Mouse (Mus musculus): ENCODE data around the gene Phactr2.

DNA sequence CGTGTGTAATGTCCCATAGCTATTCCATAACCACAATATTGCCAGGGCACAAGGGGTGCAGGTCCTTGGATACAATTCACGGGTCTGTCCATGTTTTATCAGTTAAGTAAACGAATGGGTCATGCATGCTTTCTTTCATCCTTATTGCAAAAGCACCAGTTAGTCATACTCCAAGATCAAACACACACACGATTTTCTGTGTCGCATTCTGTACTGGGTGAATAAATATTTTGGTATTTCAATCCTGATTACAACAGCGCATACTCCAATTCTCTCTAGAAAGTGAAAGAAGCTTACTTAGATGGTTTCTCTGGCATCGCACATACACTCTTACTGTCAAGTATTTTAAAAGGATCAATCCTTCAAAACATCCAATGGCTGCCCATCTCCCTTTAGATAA is 203.9 kb downstream of the Phactr2 start:
- TF ChIP-seq POLR2A (IDR thresholded peaks at IDR 0.05; ENCODE audit: borderline replicate concordance, extremely low read depth, insufficient read depth, insufficient read length, poor library complexity, severe bottlenecking) (no peak), CTCF (IDR thresholded peaks at IDR 0.05; ENCODE audit: borderline replicate concordance, extremely low read depth, insufficient read depth, insufficient read length) (no peak)
